Mouse (Mus musculus): ENCODE data around the gene Apbb2.

- TF ChIP-seq TCF3 (IDR thresholded peaks at IDR 0.05; ENCODE audit: insufficient read length, low read depth) = no peak
- no peak for TF ChIP-seq TCF12 (IDR thresholded peaks at IDR 0.05; ENCODE audit: insufficient read depth, poor library complexity, severe bottlenecking)
- TF ChIP-seq MAX (IDR thresholded peaks at IDR 0.05; ENCODE audit: low read depth) = no peak
- TF ChIP-seq POLR2A (IDR thresholded peaks at IDR 0.05; ENCODE audit: insufficient read length, low read depth) = no peak
- no peak for TF ChIP-seq E2F4 (IDR thresholded peaks at IDR 0.05; ENCODE audit: insufficient read depth)
- no peak for TF ChIP-seq SRF (IDR thresholded peaks at IDR 0.05; ENCODE audit: control insufficient read depth, insufficient read length, low read depth)
- no peak for TF ChIP-seq REST (IDR thresholded peaks at IDR 0.05; ENCODE audit: insufficient read depth, insufficient read length)
- no peak for TF ChIP-seq USF1 (IDR thresholded peaks at IDR 0.05; ENCODE audit: low read depth)
- TF ChIP-seq POLR2AphosphoS2 (IDR thresholded peaks at IDR 0.05; ENCODE audit: insufficient read length, low read depth) = no peak
- TF ChIP-seq MYOG (IDR thresholded peaks at IDR 0.05; ENCODE audit: control insufficient read depth in 1 of 3, insufficient read depth in 1 of 3, insufficient read length in 2 of 3, low read depth in 2 of 3) = no peak
- no peak for TF ChIP-seq CEBPB (IDR thresholded peaks at IDR 0.05; ENCODE audit: insufficient read depth, poor library complexity, severe bottlenecking)
Measured at GRCm38 (mm10) chr5:66398530-66399263, 219.9 kb downstream of the Apbb2 start.
